Mouse (Mus musculus) inflammation-experienced regulatory T-cells, adult 6 months (primary cell): ENCODE results near the gene Arl5b. TPM values are rescaled to one million over a fixed set of nuclear protein-coding genes. Genes with fewer than 3 reads are reported as not detected.

Experiments
- ATAC-seq: one replicate; pipeline ENCODE4 v1.8.0; 2017
- polyA plus RNA-seq, 3 experiments: library from polyadenylated mRNA; unstranded; fragments of 100-300 nt; shearing (Covaris generic); gene quantifications; one replicate each; pipeline ENCODE4 v1.2.1; 2017

Arl5b gene
- 10 to 100 TPM in 2 of 3 experiments, 1 to 10 TPM in 1; 8.7 to 11.4 (median 10.1) TPM for polyA plus RNA-seq

DNA sequence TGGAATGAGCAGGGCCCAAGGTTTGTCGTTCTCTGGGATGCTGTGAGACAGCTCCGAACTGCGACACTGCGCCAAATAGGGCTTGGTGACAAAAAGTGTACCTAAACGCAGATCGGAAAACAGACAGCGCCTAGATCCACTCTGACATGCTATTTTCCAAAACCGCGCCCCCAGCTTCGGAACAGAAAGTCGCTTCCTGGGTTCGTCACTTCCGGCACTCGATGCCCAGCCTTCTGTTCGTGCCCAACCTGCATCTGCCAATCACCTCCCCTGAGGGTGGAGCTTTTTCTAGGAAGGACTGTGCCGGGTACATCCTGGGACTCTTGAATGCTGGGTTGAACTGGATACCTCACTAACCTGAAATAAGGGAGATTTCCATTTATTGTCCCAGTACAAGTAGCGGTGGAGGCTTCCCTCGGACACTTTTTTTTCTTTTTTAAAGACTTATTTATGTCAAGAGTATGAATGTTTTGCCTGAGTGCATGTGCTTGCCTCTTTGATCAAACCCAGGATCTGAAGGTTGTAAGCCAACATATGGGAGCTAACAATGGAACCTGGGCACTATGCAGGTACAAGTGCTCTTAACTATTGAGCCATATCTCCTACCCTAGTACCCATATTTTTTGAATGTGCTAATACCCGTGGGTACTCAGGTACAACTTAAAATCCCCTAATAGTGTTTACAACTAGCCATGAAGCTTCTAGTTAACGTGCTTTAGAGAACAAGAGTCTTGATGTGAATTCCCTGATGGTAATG lies at the start of gene Arl5b:
TSS of gene Arl5b (plus strand) at position 279 of the 757 bp plus-strand sequence.
- peak; percentile 99 for ATAC-seq

DNA sequence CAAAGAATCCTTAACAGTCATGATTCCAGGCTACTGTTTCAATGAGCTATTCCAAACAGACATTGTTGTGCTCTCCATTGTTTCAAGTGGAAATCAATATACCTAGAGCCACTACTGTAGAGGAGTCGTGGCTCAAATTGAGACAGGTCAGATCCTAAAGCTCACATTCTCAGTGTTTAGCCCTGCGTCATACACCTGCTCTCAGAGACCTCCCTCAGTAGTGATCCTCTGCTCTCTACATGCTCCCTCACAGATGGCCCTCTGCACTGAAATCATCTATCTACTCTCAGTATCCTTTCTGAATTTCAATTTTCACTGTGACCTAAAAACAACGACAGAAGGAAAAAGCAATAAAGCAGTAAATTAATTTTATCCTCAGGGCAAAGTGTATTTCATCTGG lies 41.7 kb upstream of the Arl5b start:
- no peak for ATAC-seq

DNA sequence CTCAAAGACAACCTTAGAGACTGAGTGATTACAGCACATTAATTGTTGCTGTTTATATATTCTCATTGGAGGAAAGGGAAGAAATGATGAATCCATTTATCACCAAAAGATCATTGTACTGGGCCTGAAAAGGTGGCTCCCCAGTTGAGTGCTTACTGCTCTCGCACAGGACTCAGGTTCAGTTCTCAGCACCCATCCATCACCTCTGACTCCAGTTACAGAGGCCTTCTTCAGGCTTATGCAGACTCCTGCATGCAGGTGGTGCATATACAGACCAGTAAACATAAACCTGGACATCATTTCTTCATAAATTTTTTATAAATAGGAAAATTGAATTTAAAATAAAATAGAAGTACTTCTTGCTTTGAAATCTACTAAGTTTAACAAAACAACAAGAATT lies 41.1 kb upstream of the Arl5b start:
- ATAC-seq: no peak

DNA sequence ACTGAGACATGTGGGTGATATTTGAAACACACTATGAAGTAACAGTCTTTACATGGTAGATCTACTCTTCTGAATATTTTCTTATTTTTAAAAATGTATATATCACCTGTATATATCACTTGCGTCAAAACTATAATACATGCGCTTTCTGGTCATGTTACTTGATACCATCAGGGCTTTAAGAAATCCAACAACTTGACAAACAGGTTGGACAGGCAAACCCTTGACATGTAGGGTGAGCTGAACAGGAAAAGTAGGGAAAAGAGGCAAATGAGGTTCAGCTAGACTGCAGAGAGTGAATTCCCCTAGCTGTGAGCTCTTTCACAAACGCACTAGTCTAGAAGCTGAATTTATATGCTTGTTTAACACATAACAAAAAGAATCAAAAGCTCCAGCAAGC lies 22.4 kb upstream of the Arl5b start:
- no peak for ATAC-seq

DNA sequence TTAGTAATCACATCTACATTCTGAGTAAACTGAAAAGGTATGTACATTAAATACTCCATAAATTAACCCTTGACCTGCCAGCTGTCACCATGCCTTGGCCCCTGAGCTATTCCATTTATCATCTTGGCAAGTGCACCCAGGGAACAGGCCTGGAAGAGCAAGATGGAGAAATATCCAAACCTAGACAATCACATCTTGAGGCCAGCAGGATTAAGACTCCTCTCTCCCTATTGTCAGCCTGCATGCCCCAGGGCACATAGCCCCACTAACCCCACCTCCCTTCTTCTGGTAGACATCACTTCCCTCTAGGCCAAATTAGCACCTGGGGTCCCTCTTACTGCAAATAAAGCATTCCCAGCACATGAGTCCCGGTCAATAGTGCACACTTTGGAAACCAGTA lies 21.4 kb upstream of the Arl5b start:
- no peak for ATAC-seq

DNA sequence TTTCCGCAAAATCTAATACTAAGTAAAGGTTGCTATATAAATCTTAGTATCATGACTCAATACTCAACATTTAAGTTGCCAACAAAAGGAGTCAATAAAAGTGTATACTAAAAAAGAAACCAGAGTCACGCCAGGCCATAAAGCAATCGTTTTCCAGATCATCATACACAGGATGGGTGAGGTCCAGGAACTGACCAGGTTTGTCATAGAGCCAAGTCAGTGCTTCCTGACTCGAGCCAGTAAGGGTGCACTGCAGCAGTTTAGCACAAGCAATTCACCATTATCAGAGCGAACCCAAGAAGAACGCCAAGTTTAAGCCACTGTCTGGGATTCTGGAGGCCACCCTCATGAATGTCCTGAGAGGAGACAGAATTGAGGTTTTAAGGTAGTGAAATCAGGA lies 10.5 kb upstream of the Arl5b start:
- ATAC-seq: no peak

DNA sequence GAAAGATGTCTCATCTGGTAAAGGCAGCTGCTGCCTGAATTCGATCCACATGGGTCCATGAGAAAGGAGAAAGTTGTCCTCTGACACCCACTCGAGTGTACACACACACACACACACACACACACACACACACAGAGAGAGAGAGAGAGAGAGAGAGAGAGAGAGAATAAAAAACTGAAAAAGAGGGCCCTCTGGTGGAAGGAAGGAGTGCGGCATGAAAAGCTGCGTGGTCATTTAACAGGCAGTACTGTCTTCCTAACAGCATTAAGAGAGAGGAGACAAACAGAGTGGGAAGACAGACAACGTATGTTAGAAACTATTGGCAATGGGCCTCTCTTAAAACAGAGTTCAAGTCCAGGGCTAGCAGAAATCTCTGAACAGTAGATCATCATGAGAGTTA lies 8.9 kb upstream of the Arl5b start:
- no peak for ATAC-seq

DNA sequence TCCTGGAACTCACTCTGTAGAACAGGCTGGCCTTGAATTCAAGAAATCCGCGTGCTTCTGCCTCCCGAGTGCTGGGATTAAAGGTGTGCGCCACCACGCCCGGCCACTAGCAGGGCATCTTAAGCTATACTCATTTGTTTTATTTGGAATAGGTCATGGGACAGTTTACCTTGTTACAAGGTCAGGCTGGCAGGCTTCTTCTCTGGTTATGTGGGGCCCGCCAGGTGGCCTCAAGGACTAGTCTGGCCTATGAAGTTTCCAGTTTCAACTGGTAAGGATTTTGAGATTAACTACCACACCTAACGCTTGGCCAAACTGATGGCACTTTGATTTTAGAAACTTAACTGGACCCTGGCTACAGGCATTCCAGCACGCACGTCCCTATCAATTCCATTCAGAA lies 5.3 kb downstream of the Arl5b start:
- ATAC-seq: peak; percentile 7

DNA sequence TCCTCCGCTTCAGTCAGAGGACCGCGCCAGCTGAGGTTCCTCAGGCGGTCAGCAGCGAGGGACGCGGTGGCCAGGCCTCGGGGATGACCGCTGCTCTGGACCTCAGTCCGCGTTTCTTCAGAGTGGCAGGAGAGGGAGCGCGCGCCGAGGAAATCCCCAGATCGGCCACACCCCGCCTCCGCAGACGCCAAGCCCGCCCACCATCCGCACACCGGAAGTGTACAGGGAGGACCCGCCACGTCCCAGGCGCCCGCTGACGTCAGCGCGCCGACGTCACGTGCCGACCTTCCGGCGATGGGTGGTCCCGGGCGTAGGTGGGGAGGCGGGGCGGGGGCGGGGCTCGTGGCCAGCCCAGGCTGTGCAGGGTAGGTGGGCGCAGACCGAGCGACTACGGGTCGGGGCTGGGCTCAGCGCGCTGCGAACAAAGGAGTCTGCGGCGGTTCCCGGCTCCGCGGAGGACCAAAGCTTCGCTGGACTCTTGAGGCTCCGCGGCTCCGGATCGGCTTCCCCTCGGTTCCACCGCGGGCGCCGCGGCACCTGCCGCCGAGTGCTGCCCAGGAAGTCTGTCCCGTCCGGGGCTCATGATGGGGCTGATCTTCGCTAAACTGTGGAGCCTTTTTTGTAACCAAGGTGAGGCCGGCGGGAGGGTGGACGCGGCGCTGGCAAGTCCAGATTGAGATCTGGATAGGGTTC lies 5.9 kb downstream of the Arl5b start, which contains the start of gene Nsun6:
TSS of gene Nsun6 (minus strand) at position 125 of the 693 bp plus-strand sequence.
- ATAC-seq: peak; percentile 86

DNA sequence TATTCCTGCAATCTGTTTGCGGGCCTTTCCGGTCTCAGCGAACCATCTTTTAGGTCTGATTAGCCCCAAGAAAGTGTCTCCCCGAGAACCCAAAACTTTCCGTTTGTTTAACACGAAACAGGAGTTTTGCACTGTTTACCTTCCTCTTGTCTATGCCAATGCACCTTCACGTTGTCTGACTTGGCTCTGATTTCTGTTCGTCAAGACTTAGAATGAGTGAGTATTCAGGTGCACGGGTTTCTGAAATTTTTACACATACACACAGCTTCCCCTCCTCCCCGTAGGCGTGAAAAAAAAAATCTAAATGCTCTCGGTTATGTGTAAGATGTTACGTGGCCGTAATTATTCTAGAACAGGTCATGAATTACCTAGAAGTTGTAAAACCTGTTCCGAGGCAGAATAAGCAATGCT lies 6.6 kb downstream of the Arl5b start:
- peak; percentile 9 for ATAC-seq

DNA sequence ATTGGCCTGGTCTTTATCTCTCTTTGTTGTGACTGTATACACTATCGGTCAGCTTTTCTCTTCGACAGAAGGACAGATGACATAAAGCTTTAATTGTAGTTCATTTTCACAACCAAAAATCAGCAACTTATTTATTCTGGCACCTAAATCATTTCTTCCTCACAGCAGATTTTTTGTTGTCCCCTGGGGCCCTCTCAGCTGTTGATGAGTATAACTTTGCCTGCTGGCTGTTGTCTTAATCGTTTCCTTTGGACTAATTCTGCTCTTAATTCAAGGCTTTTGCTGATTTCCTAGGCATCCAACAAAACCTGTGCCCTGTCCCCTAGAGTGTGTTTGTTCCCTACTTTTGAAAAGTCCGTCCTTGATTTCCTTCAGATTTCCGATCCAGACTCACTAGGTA lies 9.0 kb downstream of the Arl5b start:
- no peak for ATAC-seq

DNA sequence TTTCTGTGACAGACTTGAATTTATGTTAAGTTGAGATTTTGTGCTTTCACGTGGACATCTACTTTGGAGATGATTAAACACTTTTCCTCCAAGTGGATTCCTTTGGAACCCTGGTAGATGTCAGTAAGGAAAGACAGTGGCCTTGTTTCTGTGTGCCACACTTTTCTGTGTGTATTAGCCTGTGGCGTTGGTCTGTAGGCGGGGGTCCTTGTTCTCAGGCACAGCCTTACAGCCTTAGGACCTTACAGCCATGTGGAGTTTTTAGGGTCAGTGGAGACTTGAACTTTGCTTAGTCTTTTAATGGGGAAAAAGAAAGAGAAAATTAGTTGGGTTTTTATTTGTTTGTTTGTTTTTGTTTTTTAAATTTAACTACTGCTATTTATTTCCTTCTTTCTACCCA lies 11.7 kb downstream of the Arl5b start:
- ATAC-seq: no peak

DNA sequence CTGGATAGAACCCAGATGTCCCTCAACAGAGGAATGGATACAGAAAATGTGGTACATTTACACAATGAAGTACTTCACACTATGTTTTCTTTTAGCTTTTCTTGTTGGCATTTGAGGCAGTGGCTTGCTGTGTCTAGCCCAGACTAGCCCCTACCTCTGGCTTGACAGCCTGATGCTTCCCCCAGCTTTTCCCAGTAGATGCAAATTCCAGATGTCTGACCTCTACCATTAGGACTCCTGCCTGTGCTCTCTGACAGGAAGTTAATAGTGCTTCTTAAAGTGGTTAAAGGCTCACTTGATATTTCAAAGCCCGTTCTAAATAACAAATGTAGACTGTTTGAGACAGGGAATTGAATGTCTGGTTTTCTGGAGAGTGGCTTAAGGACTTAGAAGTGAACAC lies 14.6 kb downstream of the Arl5b start:
- ATAC-seq: no peak

DNA sequence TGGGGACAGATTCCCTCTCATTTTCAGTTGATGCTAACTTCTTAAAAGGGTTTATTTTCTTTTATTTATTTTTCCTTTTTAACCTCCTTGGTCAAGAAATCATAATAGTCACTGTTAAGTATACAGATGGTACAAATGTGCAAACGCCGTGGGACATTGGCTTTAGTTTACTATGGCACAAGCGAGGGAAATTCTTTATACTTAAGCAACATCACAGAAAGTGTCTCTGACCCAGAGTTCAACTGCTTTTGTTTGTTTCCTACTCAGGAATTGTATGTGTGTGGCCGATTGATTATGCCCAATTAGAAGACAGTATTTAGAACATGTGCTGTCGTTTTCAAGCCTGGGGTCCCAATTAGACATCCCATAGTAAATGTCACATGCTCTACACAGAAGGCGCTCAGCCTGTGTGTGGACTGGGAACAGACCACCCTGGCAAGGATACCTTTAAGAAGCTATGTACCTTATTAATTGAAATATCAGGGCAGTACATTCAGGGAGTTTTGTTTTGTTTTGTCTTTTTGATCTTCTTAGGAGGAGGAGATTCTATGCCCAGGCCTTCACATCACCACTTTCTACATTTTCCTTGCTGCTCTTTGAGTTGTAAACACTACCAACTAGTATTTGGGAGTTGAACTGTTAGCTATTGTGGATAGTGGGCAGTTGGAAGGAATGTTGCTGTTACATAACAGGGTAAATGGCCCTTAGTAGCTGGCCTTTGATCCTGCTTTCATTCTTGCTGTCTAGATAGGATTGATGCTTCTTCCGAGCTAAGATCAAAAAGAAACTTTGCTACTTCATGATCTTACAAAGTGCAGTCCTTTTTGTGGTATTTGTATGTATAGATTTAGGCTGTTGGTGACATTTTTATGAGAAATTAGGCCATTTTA lies 15.4 kb downstream of the Arl5b start:
- ATAC-seq: no peak

DNA sequence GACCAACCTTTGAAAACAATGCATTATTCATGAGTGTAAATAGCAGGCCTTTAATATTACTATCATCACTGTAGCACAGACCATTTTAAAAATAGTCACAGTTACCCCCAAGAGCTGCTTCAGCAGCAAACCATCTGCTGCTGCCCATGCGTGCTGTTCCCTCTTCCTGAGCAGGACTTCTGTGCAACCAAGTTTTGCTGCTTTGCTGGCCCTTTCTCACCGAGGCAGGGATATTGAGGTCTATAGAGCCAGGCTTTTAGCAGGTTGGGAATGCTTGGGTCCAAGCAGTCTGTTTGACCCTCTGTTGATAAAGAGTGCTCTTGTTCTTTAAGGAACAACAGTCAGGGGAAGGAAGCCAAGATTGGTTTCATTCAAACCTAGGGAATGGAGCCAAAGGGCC lies 16.3 kb downstream of the Arl5b start:
- no peak for ATAC-seq

DNA sequence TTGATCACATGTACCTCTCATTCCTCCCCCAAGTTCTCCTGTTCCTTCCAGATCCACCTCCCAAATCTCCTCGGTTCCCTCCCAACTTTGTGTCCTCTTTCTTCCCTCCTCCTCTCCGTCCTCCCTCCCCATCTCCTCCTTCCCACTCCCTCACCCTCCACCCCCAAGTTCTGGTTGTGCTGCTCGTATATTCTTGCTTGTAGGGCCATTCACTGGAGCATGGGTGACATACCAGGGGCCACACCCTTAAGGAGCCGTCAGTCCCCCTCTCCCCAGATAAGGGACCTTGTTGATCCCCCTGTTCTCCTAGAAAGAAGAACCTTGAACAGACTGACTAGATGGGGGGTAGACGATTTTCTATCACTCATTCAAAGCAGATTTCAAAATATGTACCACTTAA lies 17.9 kb downstream of the Arl5b start:
- ATAC-seq: no peak

DNA sequence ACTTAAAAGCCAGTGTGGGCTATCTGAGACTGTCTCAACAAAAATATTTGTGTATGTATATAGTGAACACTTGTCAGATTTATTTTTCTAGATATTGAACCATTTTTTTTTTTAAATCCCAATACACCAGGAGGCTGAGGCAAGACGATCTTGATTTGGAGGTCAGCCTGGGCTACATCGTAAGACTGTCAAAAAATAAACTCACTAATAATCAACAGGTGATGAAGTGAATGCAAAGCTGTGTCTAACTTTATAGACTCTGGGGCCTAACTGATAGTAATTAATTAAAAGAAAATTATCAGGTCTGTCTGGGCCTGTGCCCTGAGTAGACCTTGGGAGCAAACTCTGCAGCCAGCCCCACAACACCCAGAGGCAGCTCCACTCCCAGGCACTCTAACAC lies 34.5 kb downstream of the Arl5b start:
- ATAC-seq: no peak

DNA sequence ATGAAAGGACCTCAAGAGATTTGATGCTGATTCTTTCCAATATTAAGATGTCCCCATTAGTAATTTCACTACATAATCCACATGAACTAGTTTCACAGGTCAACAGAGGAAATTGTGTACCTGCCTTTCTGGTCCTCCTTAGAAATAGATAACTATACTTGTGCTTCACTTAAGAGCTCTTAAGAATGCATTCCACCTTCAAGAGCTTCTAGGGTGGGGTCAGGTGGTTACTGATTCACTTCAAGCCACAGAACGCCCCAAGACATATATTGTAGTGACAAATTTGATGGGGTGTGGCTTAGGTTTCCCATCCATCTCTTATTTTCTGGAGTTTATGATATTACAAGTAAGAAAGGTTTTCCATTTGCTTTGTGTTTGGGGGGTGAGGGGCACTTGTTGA lies 38.1 kb downstream of the Arl5b start:
- no peak for ATAC-seq

DNA sequence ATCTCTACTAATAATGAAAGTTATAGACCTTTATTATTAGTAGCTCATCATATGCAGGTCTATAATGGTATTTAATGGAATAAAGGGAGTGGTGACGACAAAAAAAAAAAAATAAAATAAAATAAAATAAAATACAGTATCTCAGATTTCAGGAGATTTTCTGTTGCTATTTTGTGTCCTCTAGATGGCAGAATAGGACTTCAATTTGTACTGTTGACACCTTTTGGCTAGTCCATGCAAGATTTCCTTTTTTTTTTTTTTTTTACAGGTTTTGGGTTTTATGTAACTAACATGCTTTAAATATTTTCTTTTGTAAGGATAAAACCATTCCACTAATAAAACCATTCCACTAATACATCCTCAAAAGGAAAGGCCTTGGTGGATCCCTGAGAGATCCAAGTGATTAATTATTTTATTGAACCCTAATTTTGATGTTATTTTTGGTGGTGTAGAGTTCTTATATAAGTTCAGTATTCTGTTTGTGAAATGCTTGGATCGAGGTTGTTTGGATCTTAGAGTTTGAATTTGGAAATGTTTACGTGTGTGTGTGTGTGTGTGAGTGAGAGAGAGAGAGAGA lies 47.4 kb downstream of the Arl5b start:
- ATAC-seq: no peak

DNA sequence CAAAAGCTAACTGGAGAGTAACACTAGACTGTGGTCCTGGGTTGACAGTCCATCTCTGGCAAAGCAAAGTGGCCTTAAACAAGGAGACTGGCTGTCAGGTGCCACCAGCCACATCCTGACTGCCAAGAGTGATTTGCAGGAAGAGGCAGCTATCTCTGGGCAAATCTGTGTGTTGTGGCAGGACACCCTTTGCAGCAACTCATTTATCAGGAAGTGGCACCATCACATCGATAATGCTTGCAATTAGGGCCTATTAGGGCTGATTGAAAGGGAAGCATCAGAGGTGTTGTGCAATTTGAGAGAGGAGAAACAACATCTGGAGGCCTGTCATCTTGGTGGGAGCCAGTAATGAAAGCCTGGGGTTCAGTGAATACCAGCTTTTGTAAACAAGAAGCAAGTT lies 55.2 kb downstream of the Arl5b start:
- ATAC-seq: no peak

DNA sequence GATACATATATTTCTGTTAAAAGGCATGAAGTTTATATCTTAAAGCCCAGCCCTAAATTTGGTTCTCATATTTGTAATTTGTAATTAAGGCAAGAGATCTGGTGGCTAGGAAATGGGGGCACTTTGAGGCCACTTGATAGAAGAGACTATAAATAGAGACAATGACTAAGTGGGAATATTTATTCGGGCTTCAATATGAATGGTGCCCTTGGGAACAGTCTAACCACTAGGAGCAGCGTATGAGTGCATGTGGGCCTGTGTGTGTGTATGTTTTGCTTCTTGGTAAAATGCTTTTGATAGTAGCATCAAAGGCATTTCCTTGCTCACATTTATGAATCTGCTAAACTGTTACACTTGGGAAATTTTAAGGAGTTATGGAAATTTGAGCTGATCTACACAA lies 62.1 kb downstream of the Arl5b start:
- ATAC-seq: no peak

DNA sequence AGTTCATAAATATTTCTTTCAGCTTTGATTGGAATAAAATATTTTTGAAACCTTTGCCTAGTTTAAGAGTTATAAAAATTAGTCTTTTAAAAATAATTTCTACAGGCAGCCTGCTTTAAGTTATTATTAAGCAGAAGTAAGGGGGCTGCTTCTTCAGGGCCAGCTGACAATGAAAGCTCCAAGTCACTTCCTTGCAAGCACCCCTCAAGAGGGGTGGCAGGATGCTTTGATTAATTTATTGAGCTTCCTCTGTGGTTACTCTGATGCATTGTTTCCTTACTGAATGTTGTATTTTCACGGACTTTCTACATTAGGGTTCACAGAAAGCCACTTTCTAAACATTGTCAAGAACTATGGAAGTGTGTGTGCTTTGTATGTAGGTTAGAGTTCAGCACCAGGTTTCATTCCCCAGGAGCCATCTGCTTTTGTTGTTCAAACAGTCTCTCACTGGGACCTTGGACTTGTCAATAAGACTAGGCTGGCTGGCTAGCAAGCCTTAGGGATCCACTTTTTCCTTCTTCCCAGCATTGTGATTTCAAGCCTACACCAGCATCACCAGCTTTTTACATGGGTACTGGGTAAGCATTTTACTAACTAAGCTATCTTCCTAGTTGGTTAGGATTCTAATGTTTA lies 62.7 kb downstream of the Arl5b start:
- no peak for ATAC-seq
